Mouse (Mus musculus): ENCODE results near the gene Cpsf6. TPM values are rescaled to one million over a fixed set of nuclear protein-coding genes. Genes with fewer than 3 reads are reported as not detected.
"Not testable (repeated sequence)": the region's sequence is repeated elsewhere in the genome, so short reads cannot be mapped to it uniquely, and the experiment has no call there.

Gene Cpsf6
- polyA plus RNA-seq, 1 experiment, result 12.6 TPM

- Histone ChIP-seq H3K4me3 (ENCODE audit: insufficient read depth, low read depth, low read length) (no peak overlapping the region), H3K27ac (replicated peaks; ENCODE audit: low read depth, low read length) (no peak overlapping the region), H3K4me1 (ENCODE audit: control insufficient read depth, insufficient read depth, insufficient read length, low read length) (no peaks in the 10 kb centered on the region)
Observed at GRCm38 (mm10) chr10:117398044-117398780, 18.4 kb upstream of the Cpsf6 start.

DNA sequence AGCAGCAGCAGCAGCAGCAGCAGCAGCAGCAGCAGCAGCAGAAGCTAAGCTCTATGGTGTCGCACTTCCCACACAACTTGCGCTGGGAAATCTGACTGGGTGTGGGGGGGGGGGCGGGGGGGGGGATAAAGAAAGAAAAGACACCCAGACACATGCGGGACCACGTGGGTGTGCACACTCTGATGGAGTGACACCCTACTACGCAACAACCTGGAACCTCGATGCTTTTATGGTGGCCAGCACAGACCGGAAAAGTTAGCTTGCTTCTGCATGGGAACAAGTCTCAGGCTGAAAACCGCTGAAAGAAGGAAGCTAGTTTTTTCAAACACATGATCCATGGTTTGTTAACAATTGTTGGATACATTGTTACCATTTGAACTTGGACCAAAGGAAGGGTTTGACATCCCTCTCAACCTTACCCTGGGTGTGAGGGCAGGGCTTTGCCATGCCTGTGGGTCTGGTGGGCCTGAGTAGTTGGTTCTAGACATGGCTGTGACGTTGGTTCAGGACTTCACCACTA, 17.4 kb upstream of the Cpsf6 start:
- H3K4me1 ChIP-seq (ENCODE audit: control insufficient read depth, insufficient read depth, insufficient read length, low read length), result no peaks in the 10 kb centered on the region
- H3K4me3 ChIP-seq (ENCODE audit: insufficient read depth, low read depth, low read length), result peak overlapping the region; percentile 30; the same call in 1 of the 2 replicates
- H3K27ac ChIP-seq (replicated peaks; ENCODE audit: low read depth, low read length), result no peak overlapping the region

- H3K4me3 ChIP-seq (ENCODE audit: insufficient read depth, low read depth, low read length), result peak overlapping the region; percentile 30; the same call in 1 of the 2 replicates
- no peak overlapping the region for H3K27ac ChIP-seq (replicated peaks; ENCODE audit: low read depth, low read length)
- H3K4me1 ChIP-seq (ENCODE audit: control insufficient read depth, insufficient read depth, insufficient read length, low read length), result no peaks in the 10 kb centered on the region
Observed at GRCm38 (mm10) chr10:117396386-117397048, 16.7 kb upstream of the Cpsf6 start.

- no peaks in the 10 kb centered on the region for H3K4me1 ChIP-seq (ENCODE audit: control insufficient read depth, insufficient read depth, insufficient read length, low read length)
- no peak overlapping the region for H3K27ac ChIP-seq (replicated peaks; ENCODE audit: low read depth, low read length)
- H3K4me3 ChIP-seq (ENCODE audit: insufficient read depth, low read depth, low read length), result no peak overlapping the region
Observed at GRCm38 (mm10) chr10:117395801-117396200, 16.0 kb upstream of the Cpsf6 start.

DNA sequence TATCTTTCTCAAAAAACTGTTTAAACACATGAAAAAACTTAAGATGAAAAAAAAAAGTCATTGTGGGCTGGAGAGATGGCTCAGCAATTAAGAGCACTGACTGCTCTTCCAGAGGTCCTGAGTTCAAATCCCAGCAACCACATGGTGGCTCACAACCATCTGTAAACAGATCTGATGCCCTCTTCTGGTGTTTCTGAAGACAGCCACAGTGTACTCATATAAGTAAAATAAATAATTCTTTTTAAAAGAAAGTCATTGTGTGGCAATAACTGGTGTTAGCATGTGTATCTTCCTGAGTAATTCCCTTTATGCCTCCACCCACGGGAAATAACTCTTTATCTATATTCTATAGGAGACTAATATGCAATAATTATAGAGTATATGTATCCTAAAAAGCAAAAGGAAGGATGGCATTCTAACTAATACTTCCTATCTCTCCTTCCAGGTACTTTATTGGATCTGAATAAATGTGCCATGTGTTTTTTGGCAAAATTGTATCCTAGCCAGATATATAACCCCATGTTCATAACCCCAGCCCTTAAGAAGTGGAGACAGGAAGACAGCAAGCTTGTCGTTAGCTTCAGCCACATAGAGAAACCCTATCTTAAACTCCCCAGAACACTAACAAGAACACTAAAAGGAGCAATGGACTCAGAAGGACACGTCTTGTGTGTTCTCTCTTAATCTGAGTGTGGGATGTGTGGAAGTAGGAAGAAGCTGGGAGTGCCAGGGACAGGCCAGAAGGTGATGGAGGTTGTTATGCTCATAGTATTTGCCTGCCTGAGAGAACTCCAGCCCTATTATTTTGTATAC, 15.1 kb upstream of the Cpsf6 start:
- Histone ChIP-seq H3K4me1 (ENCODE audit: control insufficient read depth, insufficient read depth, insufficient read length, low read length) (no peaks in the 10 kb centered on the region), H3K27ac (replicated peaks; ENCODE audit: low read depth, low read length) (no peak overlapping the region), H3K4me3 (ENCODE audit: insufficient read depth, low read depth, low read length) (no peak overlapping the region)

DNA sequence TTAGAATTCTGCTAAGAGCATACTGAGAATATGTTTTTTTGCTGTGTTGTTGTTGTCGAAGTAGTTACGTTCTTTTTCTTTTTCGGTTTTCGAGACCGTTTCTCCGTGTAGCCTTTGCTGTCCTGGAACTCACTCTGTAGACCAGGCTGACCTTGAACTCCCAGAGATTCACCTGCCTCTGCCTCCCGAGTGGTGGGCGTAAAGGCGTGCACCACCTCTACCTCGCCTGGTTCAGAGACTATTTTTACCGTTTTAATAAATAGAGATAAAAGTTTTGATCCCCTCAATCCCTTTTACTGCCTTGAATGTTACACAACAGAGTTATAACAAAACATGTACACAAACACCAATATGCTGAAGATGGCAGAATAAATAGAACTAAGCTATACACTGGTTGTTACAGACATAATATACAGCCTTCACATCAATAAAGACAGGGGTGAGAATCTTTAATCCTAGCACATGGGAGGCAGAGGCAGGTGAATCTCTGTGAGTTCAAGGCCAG, 14.1 kb upstream of the Cpsf6 start:
- Histone ChIP-seq H3K4me3 (ENCODE audit: insufficient read depth, low read depth, low read length) (peak overlapping the region; percentile 63), H3K27ac (replicated peaks; ENCODE audit: low read depth, low read length) (0 out of 2 replicates have a peak overlapping the region, but pooled peaks have one; percentile 10), H3K4me1 (ENCODE audit: control insufficient read depth, insufficient read depth, insufficient read length, low read length) (no peaks in the 10 kb centered on the region)

- Histone ChIP-seq H3K27ac (replicated peaks; ENCODE audit: low read depth, low read length) (0 out of 2 replicates have a peak overlapping the region, but pooled peaks have one; percentile 10), H3K4me1 (ENCODE audit: control insufficient read depth, insufficient read depth, insufficient read length, low read length) (no peaks in the 10 kb centered on the region), H3K4me3 (ENCODE audit: insufficient read depth, low read depth, low read length) (peak overlapping the region; percentile 63)
Observed at GRCm38 (mm10) chr10:117393196-117393890, 13.5 kb upstream of the Cpsf6 start.

DNA sequence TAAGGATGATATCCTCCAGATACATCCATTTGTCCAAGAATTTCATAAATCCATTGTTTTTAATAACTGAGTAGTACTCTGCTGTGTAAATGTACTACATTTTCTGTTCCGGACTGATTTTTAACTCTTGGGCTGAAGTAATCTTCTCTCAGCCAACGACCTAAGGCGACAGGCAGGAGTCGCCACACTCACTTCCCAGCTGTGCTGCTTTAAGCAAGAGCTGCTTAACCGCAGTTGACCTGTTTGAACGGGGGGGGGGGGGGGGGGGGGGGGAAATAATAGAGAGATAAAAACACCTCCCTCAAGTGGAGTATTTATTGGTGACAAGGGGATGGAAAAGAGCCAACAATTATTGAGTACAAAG, 13.0 kb upstream of the Cpsf6 start:
- peak overlapping the region; percentile 63; the same call in 1 of the 2 replicates for H3K4me3 ChIP-seq (ENCODE audit: insufficient read depth, low read depth, low read length)
- H3K4me1 ChIP-seq (ENCODE audit: control insufficient read depth, insufficient read depth, insufficient read length, low read length), result no peaks in the 10 kb centered on the region
- no peak overlapping the region for H3K27ac ChIP-seq (replicated peaks; ENCODE audit: low read depth, low read length)

GRCm38 (mm10) chr10:117392397-117392796, 12.6 kb upstream of the Cpsf6 start:
- H3K27ac ChIP-seq (replicated peaks; ENCODE audit: low read depth, low read length); H3K4me3 ChIP-seq (ENCODE audit: insufficient read depth, low read depth, low read length); H3K4me1 ChIP-seq (ENCODE audit: control insufficient read depth, insufficient read depth, insufficient read length, low read length): not testable (repeated sequence)

GRCm38 (mm10) chr10:117391801-117392200, 12.0 kb upstream of the Cpsf6 start:
- H3K4me1 ChIP-seq (ENCODE audit: control insufficient read depth, insufficient read depth, insufficient read length, low read length), result no peaks in the 10 kb centered on the region

DNA sequence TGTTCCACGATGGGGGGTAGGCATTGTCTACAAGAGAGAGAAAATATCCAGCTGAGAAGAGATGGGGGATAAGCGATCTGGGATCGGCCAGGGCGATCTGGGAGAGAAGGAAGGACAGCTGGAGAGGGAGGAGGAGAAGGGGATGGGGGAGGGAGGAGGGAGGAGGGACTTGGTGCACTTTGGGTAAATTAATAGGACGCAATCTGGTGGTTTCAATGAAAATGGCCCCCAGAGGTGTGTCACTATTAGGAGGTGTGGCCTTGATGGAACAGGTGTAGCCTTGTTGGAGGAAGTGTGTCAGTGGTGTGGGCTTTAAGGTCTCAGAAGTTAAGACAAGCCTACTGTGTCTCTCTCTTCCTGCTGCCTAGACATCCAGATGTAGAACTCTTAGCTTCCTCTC, 11.2 kb upstream of the Cpsf6 start:
- Histone ChIP-seq H3K27ac (replicated peaks; ENCODE audit: low read depth, low read length) (no peak overlapping the region), H3K4me3 (ENCODE audit: insufficient read depth, low read depth, low read length) (no peak overlapping the region), H3K4me1 (ENCODE audit: control insufficient read depth, insufficient read depth, insufficient read length, low read length) (no peaks in the 10 kb centered on the region)

More at GRCm38 (mm10) chr10:117391801-117392200, 12.0 kb upstream of the Cpsf6 start:
- Histone ChIP-seq H3K27ac (replicated peaks; ENCODE audit: low read depth, low read length) (no peak overlapping the region), H3K4me3 (ENCODE audit: insufficient read depth, low read depth, low read length) (no peak overlapping the region)

- Histone ChIP-seq H3K27ac (replicated peaks; ENCODE audit: low read depth, low read length) (no peak overlapping the region), H3K4me1 (ENCODE audit: control insufficient read depth, insufficient read depth, insufficient read length, low read length) (no peaks in the 10 kb centered on the region), H3K4me3 (ENCODE audit: insufficient read depth, low read depth, low read length) (no peak overlapping the region)
Observed at GRCm38 (mm10) chr10:117389904-117390875, 10.4 kb upstream of the Cpsf6 start.

DNA sequence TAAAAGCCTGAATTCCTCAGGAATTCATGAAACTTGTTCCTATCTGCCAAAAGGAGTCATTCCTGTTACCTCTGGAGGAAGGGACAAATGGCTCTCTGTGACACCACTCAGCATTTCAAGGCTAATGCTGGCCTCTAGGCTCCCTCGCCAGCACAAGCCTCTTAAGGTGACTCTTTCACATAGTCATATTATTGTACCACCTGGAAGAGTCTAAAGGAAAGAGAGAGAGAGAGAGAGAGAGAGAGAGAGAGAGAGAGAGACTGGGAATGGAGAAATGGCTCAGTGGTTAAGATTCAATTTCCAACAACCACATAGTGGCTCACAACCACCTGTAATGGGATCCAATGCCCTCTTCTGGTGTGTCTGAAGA, 9.5 kb upstream of the Cpsf6 start:
- Histone ChIP-seq H3K4me1 (ENCODE audit: control insufficient read depth, insufficient read depth, insufficient read length, low read length) (no peaks in the 10 kb centered on the region), H3K4me3 (ENCODE audit: insufficient read depth, low read depth, low read length) (no peak overlapping the region), H3K27ac (replicated peaks; ENCODE audit: low read depth, low read length) (no peak overlapping the region)

Measured in brown adipose tissue, adult 24 weeks (tissue).